Mouse (Mus musculus) brain, embryonic 18.5 days (tissue): ENCODE measurements around the gene Gm20388.
A peak's percentile ranks its signal among the peaks of the same experiment; 100 is the strongest.

Experiments
- DNase-seq: peaks from one replicate; pipeline ENCODE4 v3.0.0-alpha.2; 2012; ENCODE audit warnings: low read depth, low spot score

Gm20388 gene

GRCm38 (mm10) chr8:123753604-123754375 lies 3843.1 kb downstream of the Gm20388 start:
- no peak for DNase-seq

GRCm38 (mm10) chr8:123754538-123755431 lies 3844.1 kb downstream of the Gm20388 start:
- no peak for DNase-seq

GRCm38 (mm10) chr8:123756901-123757300 lies 3846.3 kb downstream of the Gm20388 start:
- no peak for DNase-seq

DNA sequence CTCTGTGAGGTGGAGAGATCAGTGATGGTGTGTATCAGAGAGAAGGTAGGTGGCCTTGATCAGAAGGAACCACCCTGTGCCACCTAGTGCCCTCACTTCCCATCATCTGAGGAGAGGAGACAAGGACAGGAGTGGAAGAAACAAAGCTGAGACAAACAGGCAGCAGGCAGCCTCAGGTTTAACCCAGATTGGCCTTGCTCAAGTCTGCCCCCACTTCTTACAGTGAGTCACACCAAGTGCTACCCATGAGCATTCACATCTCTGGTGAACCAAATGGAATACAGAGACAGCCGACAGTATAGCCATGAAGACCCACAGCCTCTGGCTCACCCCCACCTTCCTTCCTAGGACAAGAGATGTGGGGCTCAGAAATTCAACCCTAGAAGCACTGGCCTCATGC lies 3848.3 kb downstream of the Gm20388 start:
- DNase-seq, result no peak

- DNase-seq, result peak; percentile 30
Measured at GRCm38 (mm10) chr8:123759933-123760332, 3849.3 kb downstream of the Gm20388 start.

DNA sequence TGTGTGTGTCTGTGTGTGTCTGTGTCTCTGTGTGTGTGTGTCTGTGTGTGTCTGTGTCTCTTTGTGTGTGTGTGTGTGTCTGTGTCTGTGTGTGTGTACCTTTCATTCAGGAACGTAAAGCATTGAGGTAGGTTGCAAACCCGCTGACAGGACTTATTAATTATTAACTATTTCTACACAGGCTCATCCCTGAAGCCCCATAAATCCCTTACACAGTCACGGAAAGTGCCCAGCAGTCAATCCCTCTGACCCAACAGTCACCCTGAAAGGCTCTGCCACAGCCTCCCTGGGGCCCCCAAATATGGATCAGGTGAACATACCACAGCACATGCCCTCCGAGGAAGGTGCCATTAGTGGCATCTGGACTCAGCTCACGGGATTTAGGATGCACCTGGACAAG lies 3849.9 kb downstream of the Gm20388 start:
- no peak for DNase-seq

GRCm38 (mm10) chr8:123761266-123761882 lies 3850.7 kb downstream of the Gm20388 start:
- no peak for DNase-seq

GRCm38 (mm10) chr8:123761883-123762270 lies 3851.2 kb downstream of the Gm20388 start:
- DNase-seq, result no peak

DNA sequence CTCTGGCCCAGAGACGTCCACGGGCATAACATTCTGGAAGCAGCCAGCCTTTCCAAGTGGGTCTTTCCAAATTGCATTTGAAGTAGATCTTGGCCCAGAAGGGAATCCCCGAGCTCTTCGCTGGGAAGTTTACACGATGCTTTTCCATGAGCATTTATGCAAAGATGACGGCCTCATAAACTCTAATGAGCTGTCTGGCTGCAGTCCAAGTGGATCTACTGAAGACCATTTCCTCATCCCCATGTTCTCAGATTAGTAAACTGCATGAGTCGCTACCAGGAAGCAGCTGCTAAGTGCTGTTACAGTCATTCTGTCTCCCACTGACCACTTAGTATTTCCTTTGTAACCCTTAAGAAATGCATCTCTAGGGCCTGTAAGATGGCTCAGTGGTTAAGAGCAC lies 3852.7 kb downstream of the Gm20388 start:
- DNase-seq, result no peak

GRCm38 (mm10) chr8:123764671-123765070 lies 3854.0 kb downstream of the Gm20388 start:
- no peak for DNase-seq

DNA sequence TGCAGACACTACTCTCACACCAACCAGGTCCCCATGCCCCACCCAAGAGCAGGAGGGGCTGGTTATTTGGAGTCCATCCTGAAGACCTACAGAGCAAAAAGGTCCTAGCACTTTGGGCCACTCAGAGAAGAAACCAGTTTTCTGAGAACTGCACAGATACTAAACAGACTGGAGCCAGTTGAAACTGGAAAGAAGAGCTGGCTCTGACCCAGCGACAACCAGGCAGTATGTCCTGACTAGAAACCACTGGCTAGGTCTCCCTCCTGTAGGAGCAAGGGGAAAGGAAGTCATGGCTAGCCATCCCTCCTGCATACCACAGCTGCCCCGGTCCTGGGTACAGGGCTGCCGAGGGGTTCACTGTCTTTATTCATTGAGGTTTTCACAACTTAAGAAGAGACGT lies 3855.9 kb downstream of the Gm20388 start:
- no peak for DNase-seq

DNA sequence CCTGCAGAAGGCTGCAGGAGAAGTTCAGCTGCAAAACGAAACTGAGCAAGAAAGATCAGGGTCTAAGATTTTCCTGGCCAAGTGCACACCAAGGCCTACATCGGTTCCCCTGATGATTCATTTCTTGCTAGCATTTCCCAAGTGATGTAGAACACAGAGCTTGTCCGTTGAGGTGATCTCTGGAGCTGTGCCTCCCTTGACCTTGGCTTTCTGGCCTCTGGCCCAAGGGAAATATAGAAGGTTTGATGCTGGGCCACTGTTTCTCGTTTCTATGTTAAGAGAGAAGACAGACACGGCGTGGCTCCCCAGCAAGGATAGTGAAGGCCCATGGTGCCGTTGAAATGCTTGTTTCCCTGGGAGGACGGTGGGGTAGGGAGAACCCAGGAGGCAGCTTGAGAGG lies 3857.2 kb downstream of the Gm20388 start:
- no peak for DNase-seq

DNA sequence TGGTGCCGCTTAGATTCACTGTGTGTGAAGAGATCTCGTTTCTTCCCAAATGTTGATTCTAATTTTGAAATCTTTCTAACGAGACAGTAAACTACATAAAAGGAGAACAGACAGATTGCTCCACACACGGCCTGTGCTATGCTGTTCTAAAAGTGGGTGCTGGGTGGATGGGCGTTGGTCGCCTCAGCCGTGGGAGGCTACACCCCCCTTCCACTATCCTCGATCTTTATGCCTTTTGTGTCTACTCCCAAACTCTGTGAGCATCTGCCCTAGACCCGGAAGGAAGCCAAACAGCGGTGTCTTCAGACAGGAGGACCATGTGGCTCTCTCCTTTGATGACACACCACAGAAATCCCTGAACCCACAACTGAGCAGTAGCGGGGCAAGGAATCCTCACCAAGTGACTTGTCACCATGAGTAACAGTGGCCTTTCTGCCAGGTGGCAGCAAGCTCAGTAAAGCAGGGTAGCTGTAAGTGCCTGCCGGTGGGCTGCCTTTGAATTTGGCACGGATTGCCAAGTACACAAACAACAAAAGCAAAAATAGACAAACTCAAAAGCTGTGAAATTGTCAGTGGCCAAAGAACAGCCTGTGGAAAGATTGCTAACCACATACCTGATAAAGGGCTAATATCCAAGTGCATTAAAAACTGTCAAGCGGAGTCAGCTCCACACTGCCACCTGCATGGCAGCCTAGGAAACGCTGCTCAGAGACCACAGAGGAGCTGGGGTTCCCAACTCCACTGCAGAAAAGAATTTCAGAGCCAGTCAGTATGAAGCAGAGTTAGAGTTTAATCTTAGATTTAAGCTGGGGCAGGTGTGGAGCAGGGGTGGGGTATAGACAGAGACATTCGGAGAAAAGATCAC lies 3858.1 kb downstream of the Gm20388 start:
- DNase-seq, result peak; percentile 30

DNA sequence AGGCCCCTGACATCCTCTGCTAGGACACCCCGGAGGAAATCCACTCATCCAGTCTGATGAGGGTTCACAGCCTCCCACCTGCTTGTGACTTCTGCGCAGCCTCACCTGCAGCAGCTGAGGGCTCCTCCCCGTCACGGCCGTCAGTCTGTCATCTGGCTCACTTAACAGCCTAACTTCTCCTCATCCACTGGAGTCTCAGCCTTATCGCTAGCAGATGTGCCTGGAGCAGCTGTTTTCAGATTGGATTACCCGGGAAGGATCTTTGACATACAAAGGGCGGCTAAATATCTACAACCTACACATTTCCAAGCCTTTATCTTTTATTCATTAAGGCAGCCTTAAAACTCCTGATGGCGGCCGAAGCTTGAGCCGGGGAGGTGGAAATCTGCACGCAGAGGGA lies 3862.8 kb downstream of the Gm20388 start:
- no peak for DNase-seq

DNA sequence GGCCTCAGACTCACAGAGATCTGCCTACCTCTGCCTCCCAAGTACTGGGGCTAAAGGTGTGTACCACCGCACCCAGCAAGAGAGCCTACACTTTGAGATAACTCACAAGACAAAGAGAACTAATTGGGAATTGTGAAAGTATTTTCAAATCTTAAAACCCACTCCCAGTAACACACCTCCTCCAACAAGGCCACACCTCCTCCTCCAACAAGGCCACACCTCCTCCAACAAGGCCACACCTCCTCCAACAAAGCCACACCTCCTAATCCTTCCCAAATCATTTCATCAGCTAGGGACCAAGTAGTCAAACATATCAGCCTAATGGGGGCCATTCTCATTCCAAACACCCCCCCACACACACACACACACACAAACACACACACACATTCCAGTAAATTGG lies 3863.8 kb downstream of the Gm20388 start:
- DNase-seq, result no peak

GRCm38 (mm10) chr8:123777319-123777718 lies 3866.7 kb downstream of the Gm20388 start:
- DNase-seq, result no peak

GRCm38 (mm10) chr8:123780471-123780870 lies 3869.8 kb downstream of the Gm20388 start:
- no peak for DNase-seq

DNA sequence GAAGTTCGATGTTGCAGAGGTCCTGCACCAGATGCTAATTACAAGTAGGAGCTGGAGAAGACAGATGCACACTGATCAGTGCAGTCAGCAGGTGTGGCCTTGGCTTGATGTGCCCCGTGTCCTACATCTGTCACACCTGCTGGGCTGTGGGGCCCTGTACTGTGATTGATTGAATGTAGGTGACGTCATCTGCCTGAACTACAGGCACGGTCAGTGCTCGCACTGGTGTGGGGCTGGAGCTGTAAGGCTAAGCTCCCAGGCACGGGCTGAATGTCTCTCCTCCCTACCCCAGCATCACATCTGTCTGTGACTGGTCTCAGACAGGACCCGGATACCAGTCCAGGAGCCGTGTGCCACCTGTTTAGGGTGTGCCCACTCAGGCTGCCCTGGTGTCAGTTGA lies 3870.6 kb downstream of the Gm20388 start:
- DNase-seq, result no peak

DNA sequence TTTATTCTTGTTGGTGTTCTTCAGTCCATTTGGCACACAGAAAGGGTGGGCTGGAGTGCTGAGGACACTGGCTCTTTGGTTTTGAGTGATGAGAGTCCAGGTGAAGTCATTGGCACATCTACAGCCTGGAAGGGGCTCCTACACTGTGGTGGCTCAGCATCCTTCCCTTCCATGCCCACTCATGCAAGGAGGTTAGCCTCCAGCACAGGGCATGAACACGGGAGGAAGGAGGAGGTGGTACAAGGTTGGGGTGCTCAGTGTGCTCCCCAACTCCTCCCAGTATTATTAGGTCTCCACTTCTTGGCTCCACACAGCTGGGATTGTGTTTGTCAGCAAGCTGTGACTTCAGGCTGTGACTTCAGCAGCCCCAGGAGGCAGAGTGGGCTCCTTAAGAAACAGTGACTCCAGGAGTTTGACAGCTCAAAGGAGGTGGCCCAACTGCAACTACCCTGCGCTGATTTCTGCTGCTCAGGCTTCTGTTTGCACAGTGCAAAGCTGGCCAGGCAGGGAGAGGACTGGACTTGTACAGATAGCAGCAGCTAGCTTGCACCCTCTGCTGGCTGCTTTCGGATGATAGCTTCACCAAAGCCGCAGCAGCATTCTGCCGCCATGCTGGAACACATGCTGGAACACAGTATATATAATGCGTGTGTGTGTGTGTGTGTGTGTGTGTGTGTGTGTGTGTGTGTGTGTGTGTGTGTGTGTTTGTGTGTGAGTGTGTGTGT lies 3873.0 kb downstream of the Gm20388 start:
- DNase-seq, result peak; percentile 63

DNA sequence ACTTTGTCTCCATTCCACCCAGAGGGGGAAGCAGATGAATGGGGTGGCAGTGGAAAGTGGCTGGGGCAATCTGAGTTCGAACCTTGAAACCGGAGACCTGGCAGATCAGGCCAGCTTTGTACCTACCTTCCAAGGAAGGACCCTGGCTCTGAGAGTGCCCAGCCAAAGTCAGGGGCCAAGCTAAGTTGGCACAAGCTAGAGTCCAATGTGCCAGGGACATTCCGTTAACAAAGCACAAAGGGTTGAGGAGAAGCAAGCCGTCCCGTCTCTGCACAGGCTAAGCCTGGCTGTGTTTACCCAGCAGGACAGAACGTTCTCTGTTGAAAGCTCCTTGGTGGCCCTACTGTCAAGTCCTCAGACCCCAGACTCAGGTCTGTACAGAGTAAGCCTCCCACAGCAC lies 3875.5 kb downstream of the Gm20388 start:
- DNase-seq, result no peak

GRCm38 (mm10) chr8:123786644-123787043 lies 3876.0 kb downstream of the Gm20388 start:
- DNase-seq, result no peak
